Mouse (Mus musculus): ENCODE measurements around the gene Notch2. TPM values are rescaled to one million over a fixed set of nuclear protein-coding genes. Genes with fewer than 3 reads are reported as not detected.
"Not testable (repeated sequence)": the region's sequence is repeated elsewhere in the genome, so short reads cannot be mapped to it uniquely, and the experiment has no call there.

The Notch2 gene
- total RNA-seq, 2 experiments from 2014 or later: 27.9 to 31.3 TPM

- no peak for ATAC-seq (replicated peaks; ENCODE audit: poor library complexity, severe bottlenecking)
These were observed 115.4 kb downstream of the Notch2 start for GRCm38 (mm10) chr3:98128716-98129115.

DNA sequence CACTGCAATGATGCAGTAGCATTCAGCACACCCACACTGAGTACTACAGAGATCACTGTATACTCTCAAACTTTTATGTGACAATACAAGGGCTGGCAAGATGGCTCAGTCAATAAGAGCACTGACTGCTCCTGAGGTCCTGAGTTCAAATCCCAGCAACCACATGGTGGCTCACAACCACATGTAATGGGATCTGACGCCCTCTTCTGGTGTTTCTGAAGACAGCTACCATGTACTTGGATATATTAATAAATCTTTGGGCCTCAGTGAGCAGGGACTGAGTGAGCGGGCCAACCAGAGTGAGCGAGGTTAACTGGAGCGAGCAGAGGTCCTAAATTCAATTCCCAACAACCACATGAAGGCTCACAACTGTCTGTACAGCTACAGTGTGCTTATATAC, 118.8 kb downstream of the Notch2 start:
- ATAC-seq (replicated peaks; ENCODE audit: poor library complexity, severe bottlenecking): not testable (repeated sequence)

- ATAC-seq (replicated peaks; ENCODE audit: poor library complexity, severe bottlenecking): no peak
These were observed 119.3 kb downstream of the Notch2 start for GRCm38 (mm10) chr3:98132636-98133035.

GRCm38 (mm10) chr3:98141456-98141855, 128.1 kb downstream of the Notch2 start:
- no peak for ATAC-seq (replicated peaks; ENCODE audit: poor library complexity, severe bottlenecking)

DNA sequence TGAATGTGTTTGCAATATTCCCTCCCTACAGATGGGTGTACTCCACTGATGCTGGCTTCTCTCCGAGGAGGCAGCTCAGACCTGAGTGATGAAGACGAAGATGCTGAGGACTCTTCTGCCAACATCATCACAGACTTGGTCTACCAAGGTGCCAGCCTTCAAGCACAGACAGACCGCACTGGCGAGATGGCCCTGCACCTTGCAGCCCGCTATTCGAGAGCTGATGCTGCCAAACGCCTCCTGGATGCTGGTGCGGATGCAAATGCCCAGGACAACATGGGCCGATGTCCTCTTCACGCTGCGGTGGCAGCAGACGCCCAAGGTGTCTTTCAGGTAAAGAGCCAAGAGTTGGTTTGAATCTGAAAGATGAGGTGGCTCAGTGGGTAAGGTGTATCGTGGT, 129.5 kb downstream of the Notch2 start:
- ATAC-seq (replicated peaks; ENCODE audit: poor library complexity, severe bottlenecking): no peak

DNA sequence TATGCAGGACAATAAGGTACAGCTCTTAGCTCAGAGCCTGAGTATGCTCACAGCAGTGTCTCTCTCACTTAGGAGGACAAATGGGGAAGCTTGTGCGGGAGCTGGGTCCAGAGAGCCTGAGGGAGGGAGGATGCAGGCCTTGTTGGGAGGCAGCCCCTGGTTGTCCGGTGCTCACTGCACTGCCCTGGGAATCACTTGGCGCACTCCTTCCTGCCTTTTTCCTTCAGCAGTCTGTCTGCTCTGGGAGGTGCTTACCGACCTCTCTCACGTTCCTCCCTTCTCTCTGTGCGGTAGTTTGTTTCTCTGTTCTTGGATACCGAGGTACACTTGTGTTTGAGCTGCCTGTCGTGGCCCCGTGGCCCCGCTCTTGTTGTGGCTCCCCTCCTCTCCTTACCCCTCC, 131.9 kb downstream of the Notch2 start:
- ATAC-seq (replicated peaks; ENCODE audit: poor library complexity, severe bottlenecking): no peak

GRCm38 (mm10) chr3:98146471-98147410, 133.4 kb downstream of the Notch2 start:
- no peak for ATAC-seq (replicated peaks; ENCODE audit: poor library complexity, severe bottlenecking)

DNA sequence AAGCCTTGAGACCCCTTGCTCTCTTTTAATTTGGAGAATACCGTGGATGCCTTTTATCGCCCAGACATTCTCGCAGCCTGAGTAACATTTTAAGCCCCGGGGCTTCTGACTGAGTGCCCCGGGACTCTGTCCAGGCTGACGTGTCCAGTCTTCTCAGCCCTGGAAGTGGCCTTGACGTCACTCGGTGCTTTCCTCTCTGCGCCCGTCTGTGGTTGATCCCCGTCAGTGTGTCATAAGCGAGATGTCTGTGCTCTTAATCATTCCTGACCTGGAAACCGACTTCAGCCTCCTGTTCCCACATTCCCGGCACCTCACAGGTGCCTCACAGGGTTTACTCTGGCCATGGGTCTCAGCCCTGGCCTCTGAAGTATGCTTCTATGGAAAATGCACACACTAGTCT, 134.4 kb downstream of the Notch2 start:
- no peak for ATAC-seq (replicated peaks; ENCODE audit: poor library complexity, severe bottlenecking)

DNA sequence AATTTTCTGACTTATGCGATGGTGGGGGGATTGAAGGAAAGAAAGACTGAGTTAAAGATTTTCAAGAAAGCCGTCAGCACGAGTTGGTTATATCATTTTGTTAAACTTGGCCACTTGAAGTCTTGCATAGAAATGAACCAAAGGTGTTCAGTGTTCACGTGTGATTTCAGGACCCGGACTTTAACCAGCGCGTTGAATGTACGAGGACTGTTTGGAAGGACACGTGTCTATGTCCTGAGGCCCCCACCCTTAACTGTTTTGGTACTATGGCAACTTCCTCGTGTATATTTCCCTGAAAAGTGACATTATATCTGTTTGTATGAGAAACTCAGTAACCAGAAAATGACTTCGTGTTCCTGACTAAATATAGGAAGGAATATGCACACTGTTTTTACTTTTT, 136.6 kb downstream of the Notch2 start:
- no peak for ATAC-seq (replicated peaks; ENCODE audit: poor library complexity, severe bottlenecking)

GRCm38 (mm10) chr3:98151016-98151415, 137.7 kb downstream of the Notch2 start:
- no peak for ATAC-seq (replicated peaks; ENCODE audit: poor library complexity, severe bottlenecking)

DNA sequence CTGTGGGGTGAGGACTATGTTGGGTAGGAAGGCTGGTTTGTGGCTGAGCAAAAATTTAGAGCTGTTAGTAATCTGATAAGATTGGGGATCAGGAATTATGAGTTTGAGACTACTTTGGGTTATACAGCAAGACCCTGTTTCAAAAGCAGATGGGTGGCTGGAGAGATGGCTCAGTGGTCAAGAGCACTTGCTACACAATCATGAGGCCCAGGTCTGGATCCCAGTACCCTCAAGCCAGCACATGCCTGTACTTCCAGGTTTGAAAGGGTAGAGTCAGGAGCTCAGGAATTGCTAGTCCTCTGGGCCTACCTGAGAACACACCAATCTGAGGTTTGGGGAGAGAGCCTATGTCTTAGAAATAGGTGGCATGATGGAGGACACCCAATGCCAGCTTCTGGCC, 140.1 kb downstream of the Notch2 start:
- ATAC-seq (replicated peaks; ENCODE audit: poor library complexity, severe bottlenecking): no peak

- ATAC-seq (replicated peaks; ENCODE audit: poor library complexity, severe bottlenecking): no peak
These were observed 142.8 kb downstream of the Notch2 start for GRCm38 (mm10) chr3:98156158-98156557.

- ATAC-seq (replicated peaks; ENCODE audit: poor library complexity, severe bottlenecking): peak; percentile 84
These were observed 143.7 kb downstream of the Notch2 start for GRCm38 (mm10) chr3:98157073-98157472.

DNA sequence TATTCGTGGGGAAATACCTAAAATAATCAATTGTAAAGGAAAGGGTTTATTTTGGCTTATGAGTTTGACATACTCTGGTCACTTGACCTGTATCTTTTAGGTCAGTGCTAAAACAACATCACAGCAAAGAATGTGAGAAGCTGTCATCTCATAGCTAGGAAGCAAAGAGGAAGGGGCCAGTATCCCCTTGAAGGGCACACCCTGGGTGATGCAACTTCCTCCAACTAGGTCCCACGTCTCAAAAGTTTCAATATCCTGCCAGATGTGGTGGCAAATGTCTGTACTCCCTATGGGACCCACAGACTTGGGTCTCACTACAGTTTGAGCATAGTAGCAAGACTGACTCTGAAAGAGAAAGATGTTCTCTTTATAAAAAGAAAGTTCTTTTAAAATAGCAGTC, 144.3 kb downstream of the Notch2 start:
- ATAC-seq (replicated peaks; ENCODE audit: poor library complexity, severe bottlenecking): peak; percentile 92

- no peak for ATAC-seq (replicated peaks; ENCODE audit: poor library complexity, severe bottlenecking)
These were observed 145.3 kb downstream of the Notch2 start for GRCm38 (mm10) chr3:98158646-98159045.

GRCm38 (mm10) chr3:98159289-98159688, 146.0 kb downstream of the Notch2 start:
- no peak for ATAC-seq (replicated peaks; ENCODE audit: poor library complexity, severe bottlenecking)

- ATAC-seq (replicated peaks; ENCODE audit: poor library complexity, severe bottlenecking): no peak
These were observed 147.0 kb downstream of the Notch2 start, which contains the start of gene Adam30 for GRCm38 (mm10) chr3:98160330-98160729. TSS of gene Adam30 (plus strand) at chr3:98160630.

DNA sequence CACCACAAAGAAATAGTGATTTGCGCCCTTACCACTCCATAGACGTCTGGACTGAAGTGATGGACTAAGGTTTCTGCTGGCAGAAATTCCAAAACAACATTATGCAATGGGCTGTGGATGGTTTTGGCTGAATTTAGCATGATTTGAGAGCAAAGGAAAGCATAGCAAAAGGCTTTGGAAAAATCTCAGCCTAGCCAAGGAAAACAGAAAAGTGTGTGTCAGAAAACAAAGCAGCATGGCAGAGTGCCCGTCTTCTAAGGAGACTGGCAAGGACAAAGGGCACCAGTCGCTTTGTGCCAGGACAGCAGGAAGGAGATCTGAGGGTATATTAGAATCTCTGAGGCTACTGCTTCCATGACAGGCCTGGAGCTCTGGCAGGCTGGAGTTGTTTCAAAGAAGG, 165.0 kb downstream of the Notch2 start:
- no peak for ATAC-seq (replicated peaks; ENCODE audit: poor library complexity, severe bottlenecking)

- ATAC-seq (replicated peaks; ENCODE audit: poor library complexity, severe bottlenecking): peak; percentile 59
These were observed 167.5 kb downstream of the Notch2 start for GRCm38 (mm10) chr3:98180805-98181204.

DNA sequence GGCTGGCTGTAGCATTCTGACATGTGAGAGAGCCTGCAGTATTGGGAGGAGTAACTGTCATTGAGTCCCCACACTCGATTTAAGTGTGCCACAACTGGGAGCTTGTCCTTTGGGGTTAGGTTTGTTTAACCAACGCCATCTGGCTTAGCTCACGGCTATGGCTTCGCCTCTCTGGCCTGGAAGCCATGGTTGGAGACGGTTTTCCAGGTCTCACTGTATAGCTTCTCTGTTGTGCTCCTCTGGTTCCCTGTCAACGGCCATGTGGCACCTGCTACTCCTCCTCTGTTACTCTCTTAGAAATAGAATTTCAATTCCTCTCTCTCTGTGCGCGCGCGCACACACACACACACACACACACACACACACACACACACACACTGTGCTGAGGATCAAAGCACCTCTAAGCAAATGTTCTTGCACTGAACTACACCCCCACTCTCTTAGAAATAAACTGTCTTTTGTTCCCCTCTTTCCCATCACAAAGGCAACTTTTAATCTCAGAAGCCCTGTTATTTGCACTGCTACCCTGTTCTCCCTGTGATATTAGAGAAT, 171.9 kb downstream of the Notch2 start:
- ATAC-seq (replicated peaks; ENCODE audit: poor library complexity, severe bottlenecking): no peak

- ATAC-seq (replicated peaks; ENCODE audit: poor library complexity, severe bottlenecking): no peak
These were observed 174.4 kb downstream of the Notch2 start for GRCm38 (mm10) chr3:98187777-98188176.
